Mouse (Mus musculus) midbrain, postnatal 0 days (tissue): ENCODE measurements at regions not wholly inside any gene's neighbourhood (a gene's known extent, or its start where the extent isn't known, plus 50 kb on each side); places are given as distances from the start of the nearest gene placed in this dataset.

Experiments
- ATAC-seq: fragments of 200-750 bp; cut with Nextera tagmentation; 2 replicates; pipeline ENCODE4 v1.8.0; 2017; ENCODE audit warnings: moderate number of reproducible peaks, mild to moderate bottlenecking, moderate TSS enrichment, moderate library complexity; ENCODE audit not compliant: low FRiP score
- DNase-seq: peaks from one replicate; pipeline ENCODE4 v3.0.0-alpha.2; 2015; ENCODE audit warnings: low spot score
- H3K27ac ChIP-seq: fragments of 300-500 bp; sonication (generic); 2 replicates; pipeline ENCODE4 v1.5.1; 2014; ENCODE audit warnings: low read depth, mild to moderate bottlenecking, low read length, mixed read lengths
- H3K27me3 ChIP-seq: fragments of 300-500 bp; sonication (generic); 2 replicates; pipeline ENCODE4 v1.6.1; 2014; ENCODE audit warnings: low read length, control low read depth, mixed read lengths; ENCODE audit not compliant: insufficient read depth
- H3K36me3 ChIP-seq: fragments of 300-500 bp; sonication (generic); 2 replicates; pipeline ENCODE4 v1.6.1; 2014; ENCODE audit warnings: low read length, control low read depth, mixed read lengths; ENCODE audit not compliant: insufficient read depth
- H3K4me1 ChIP-seq: fragments of 300-500 bp; sonication (generic); 2 replicates; pipeline ENCODE4 v1.6.1; 2014; ENCODE audit warnings: mild to moderate bottlenecking, control low read depth, antibody characterized with exemption, low read length, mixed read lengths; ENCODE audit not compliant: insufficient read depth
- H3K4me2 ChIP-seq: fragments of 300-500 bp; sonication (generic); 2 replicates; pipeline ENCODE4 v1.6.1; 2014; ENCODE audit warnings: low read depth, mild to moderate bottlenecking, low read length, mixed read lengths; ENCODE audit not compliant: poor library complexity, severe bottlenecking
- H3K4me3 ChIP-seq: fragments of 300-500 bp; sonication (generic); 2 replicates; pipeline ENCODE4 v1.5.1; 2014; ENCODE audit warnings: low read depth, mild to moderate bottlenecking, low read length, moderate library complexity
- H3K9ac ChIP-seq: fragments of 300-500 bp; sonication (generic); replicated peaks from 2 replicates; pipeline ENCODE4 v1.6.1; 2014; ENCODE audit warnings: mild to moderate bottlenecking, low read length, moderate library complexity, mixed read lengths; ENCODE audit not compliant: poor library complexity, severe bottlenecking
- H3K9me3 ChIP-seq: fragments of 300-500 bp; sonication (generic); 2 replicates; pipeline ENCODE4 v1.6.1; 2016; ENCODE audit warnings: low read length, control low read depth
- CTCF ChIP-seq: IDR thresholded peaks from 2 replicates; pipeline ENCODE4 v1.5.1; 2016; ENCODE audit warnings: antibody characterized with exemption, mild to moderate bottlenecking
- WGBS: fragments of 180-500 bp; shearing (Covaris S2); extraction: QIAGEN DNeasy Blood & Tissue Kit; methylation state at CpG from one replicate; pipeline ENCODE4 v1.1.7; 2014; 5-methylcytosine and 5-hydroxymethylcytosine counted together

GRCm38 (mm10) chr11:57432299-57432698 lies 86.1 kb downstream of the Fam114a2 start:
- no peak overlapping the region for H3K4me2 ChIP-seq
- no peaks in the 10 kb centered on the region for H3K9me3 ChIP-seq
- no peak overlapping the region for H3K4me3 ChIP-seq
- H3K36me3 ChIP-seq = no peaks in the 10 kb centered on the region
- no peaks in the 10 kb centered on the region for H3K27me3 ChIP-seq
- no peak for TF ChIP-seq CTCF
- H3K4me1 ChIP-seq = no peaks in the 10 kb centered on the region
- WGBS = 78% methylated on average over 1 of the region's 1 CpGs
- no peak overlapping the region for H3K27ac ChIP-seq
- ATAC-seq (no peak), DNase-seq (no peak)
- H3K9ac ChIP-seq = no peak overlapping the region

GRCm38 (mm10) chr11:57431886-57432285 lies 86.5 kb downstream of the Fam114a2 start:
- no peak overlapping the region for H3K27ac ChIP-seq
- no peaks in the 10 kb centered on the region for H3K36me3 ChIP-seq
- H3K4me2 ChIP-seq = no peak overlapping the region
- H3K4me1 ChIP-seq = no peaks in the 10 kb centered on the region
- TF ChIP-seq CTCF = peak; percentile 56
- H3K27me3 ChIP-seq = no peaks in the 10 kb centered on the region
- no peak for ATAC-seq
- no peak overlapping the region for H3K9ac ChIP-seq
- DNase-seq = no peak
- H3K4me3 ChIP-seq = no peak overlapping the region
- H3K9me3 ChIP-seq = no peaks in the 10 kb centered on the region

DNA sequence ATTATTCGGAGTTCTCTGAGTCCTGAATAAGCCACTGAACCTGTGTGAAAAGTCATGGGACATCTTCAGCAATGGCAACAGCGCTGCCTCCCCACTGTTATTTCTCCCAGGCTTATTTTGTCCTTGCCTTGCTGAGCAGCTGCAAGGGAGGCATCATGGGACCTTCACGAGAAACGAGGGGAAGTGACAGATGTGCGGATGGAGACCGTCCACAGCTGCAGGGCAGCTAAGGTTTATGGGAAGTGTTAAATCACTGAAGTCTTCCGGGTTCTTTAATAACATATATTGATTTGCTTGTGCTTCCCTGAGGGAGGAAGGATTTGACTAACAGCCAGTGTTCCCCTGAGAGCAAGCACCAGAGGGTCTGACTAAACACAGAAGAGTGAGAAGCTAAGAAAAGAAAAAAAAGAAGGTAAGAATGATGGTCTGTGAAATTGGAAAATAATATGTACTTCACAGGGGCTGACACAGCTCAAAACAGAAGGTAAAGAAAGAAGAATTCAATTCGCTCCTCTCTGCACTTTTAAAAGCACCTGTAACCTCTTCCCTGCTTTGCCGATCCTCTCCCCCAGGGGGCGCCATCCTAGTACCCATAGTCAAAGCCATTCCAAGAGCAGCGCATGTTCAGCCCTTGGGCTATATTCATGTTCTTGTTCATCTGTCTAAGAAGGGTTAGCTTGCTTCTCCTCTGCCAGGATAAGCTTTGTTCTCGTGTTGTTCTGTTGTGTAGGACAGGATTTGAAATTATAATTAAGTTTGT lies 92.2 kb downstream of the Fam114a2 start:
- H3K4me3 ChIP-seq = no peak overlapping the region

GRCm38 (mm10) chr11:57419416-57419815 lies 99.0 kb downstream of the Fam114a2 start:
- no peak for ATAC-seq
- no peak overlapping the region for H3K4me2 ChIP-seq
- no peaks in the 10 kb centered on the region for H3K36me3 ChIP-seq
- H3K27ac ChIP-seq = no peak overlapping the region
- H3K27me3 ChIP-seq = no peaks in the 10 kb centered on the region
- H3K9ac ChIP-seq = no peak overlapping the region
- no peak for TF ChIP-seq CTCF
- no peaks in the 10 kb centered on the region for H3K9me3 ChIP-seq
- no peak for DNase-seq
- H3K4me1 ChIP-seq = no peaks in the 10 kb centered on the region
- 72% methylated on average over 6 of the region's 6 CpGs for WGBS
- no peak overlapping the region for H3K4me3 ChIP-seq

More for the DNA sequence above, 92.2 kb downstream of the Fam114a2 start:
- Histone ChIP-seq H3K9ac (no peak overlapping the region), H3K4me2 (no peak overlapping the region), H3K27ac (no peak overlapping the region), H3K9me3 (no peaks in the 10 kb centered on the region), H3K36me3 (no peaks in the 10 kb centered on the region), H3K4me1 (no peaks in the 10 kb centered on the region), H3K27me3 (no peaks in the 10 kb centered on the region)
- WGBS = 50% methylated on average over 12 of the region's 12 CpGs
- no peak for DNase-seq
- peak; percentile 54 for TF ChIP-seq CTCF
- ATAC-seq = no peak

GRCm38 (mm10) chr11:57416011-57416410 lies 102.4 kb downstream of the Fam114a2 start:
- no peak for ATAC-seq
- Histone ChIP-seq H3K27me3 (no peaks in the 10 kb centered on the region), H3K4me1 (no peaks in the 10 kb centered on the region), H3K4me3 (no peak overlapping the region), H3K27ac (no peak overlapping the region), H3K4me2 (no peak overlapping the region), H3K9ac (no peak overlapping the region), H3K9me3 (no peaks in the 10 kb centered on the region), H3K36me3 (no peaks in the 10 kb centered on the region)
- DNase-seq = no peak
- TF ChIP-seq CTCF = no peak
- 86% methylated on average over 11 of the region's 11 CpGs for WGBS

GRCm38 (mm10) chr11:57415167-57415566 lies 103.2 kb downstream of the Fam114a2 start:
- H3K9ac ChIP-seq = no peak overlapping the region
- no peaks in the 10 kb centered on the region for H3K9me3 ChIP-seq
- DNase-seq (no peak), ATAC-seq (no peak; the same call in 1 of the 2 replicates)
- no peak for TF ChIP-seq CTCF
- no peak overlapping the region for H3K27ac ChIP-seq
- no peaks in the 10 kb centered on the region for H3K36me3 ChIP-seq
- 31% methylated on average over 5 of the region's 5 CpGs for WGBS
- no peak overlapping the region for H3K4me2 ChIP-seq
- no peaks in the 10 kb centered on the region for H3K27me3 ChIP-seq
- no peak overlapping the region for H3K4me3 ChIP-seq
- H3K4me1 ChIP-seq = no peaks in the 10 kb centered on the region
